Mouse (Mus musculus) heart, embryonic 16.5 days (tissue): ENCODE data around the gene Utp4. TPM values are rescaled to one million over a fixed set of nuclear protein-coding genes. Genes with fewer than 3 reads are reported as not detected.

ENCODE experiments used
- ATAC-seq: fragments of 200-750 bp; cut with Nextera tagmentation; replicated peaks from 2 replicates; pipeline ENCODE4 v1.8.0; 2017; ENCODE audit warnings: moderate number of reproducible peaks; ENCODE audit not compliant: insufficient read depth, low FRiP score; ENCODE audit errors: extremely low read depth
- H3K27ac ChIP-seq: fragments of 300-500 bp; sonication (generic); 2 replicates; pipeline ENCODE4 v1.5.1; 2014; ENCODE audit warnings: mild to moderate bottlenecking, low read length, control low read depth, moderate library complexity
- H3K27me3 ChIP-seq: fragments of 300-500 bp; sonication (generic); 2 replicates; pipeline ENCODE4 v1.6.1; 2014; ENCODE audit warnings: low read length, mixed read lengths; ENCODE audit not compliant: control insufficient read depth, insufficient read depth
- H3K36me3 ChIP-seq: fragments of 300-500 bp; sonication (generic); 2 replicates; pipeline ENCODE4 v1.6.1; 2014; ENCODE audit not compliant: control insufficient read depth, insufficient read depth
- H3K4me1 ChIP-seq: fragments of 300-500 bp; sonication (generic); 2 replicates; pipeline ENCODE4 v1.6.1; 2014; ENCODE audit warnings: low read length, mixed read lengths; ENCODE audit not compliant: control insufficient read depth, insufficient read depth
- H3K4me2 ChIP-seq: fragments of 300-500 bp; sonication (generic); 2 replicates; pipeline ENCODE4 v1.6.1; 2014; ENCODE audit warnings: low read depth, mild to moderate bottlenecking, control low read depth, low read length
- H3K4me3 ChIP-seq: fragments of 300-500 bp; sonication (generic); 2 replicates; pipeline ENCODE4 v1.5.1; 2014; ENCODE audit warnings: mild to moderate bottlenecking, control low read depth, low read length
- H3K9ac ChIP-seq: fragments of 300-500 bp; sonication (generic); 2 replicates; pipeline ENCODE4 v1.6.1; 2014; ENCODE audit warnings: low read length, control low read depth
- H3K9me3 ChIP-seq: fragments of 300-500 bp; sonication (generic); replicated peaks from 2 replicates; pipeline ENCODE4 v1.6.1; 2016; ENCODE audit warnings: low read length; ENCODE audit not compliant: control insufficient read depth
- WGBS: fragments of 180-500 bp; shearing (Covaris S2); extraction: QIAGEN DNeasy Blood & Tissue Kit; methylation state at CpG from one replicate; pipeline ENCODE4 v1.1.7; 2014; 5-methylcytosine and 5-hydroxymethylcytosine counted together
- polyA plus RNA-seq: library from polyadenylated mRNA; unstranded; fragments of >200 nt; fragmentation: Nextera tagmentation; extraction: Ambion mirVana; gene quantifications from 2 replicates; pipeline ENCODE4 v1.2.1, GENCODE M21; 2015

Gene Utp4
- polyA plus RNA-seq, 1 experiment from 2014 or later: 48.1 TPM

- Histone ChIP-seq H3K4me3 (no peak overlapping the region), H3K4me1 (peaks cover 4% of the 10 kb centered on the region; the same call in 1 of the 2 replicates), H3K4me2 (no peak overlapping the region), H3K27me3 (no peaks in the 10 kb centered on the region), H3K27ac (peak overlapping the region; percentile 54; the same call in 1 of the 2 replicates), H3K36me3 (no peaks in the 10 kb centered on the region), H3K9ac (no peak overlapping the region), H3K9me3 (no peaks in the 10 kb centered on the region)
- ATAC-seq: no peak
- WGBS: 81% methylated on average over 3 of the region's 3 CpGs
Measured at GRCm38 (mm10) chr8:106943874-106944418, 50.5 kb downstream of the Utp4 start.

GRCm38 (mm10) chr8:106944756-106945155, 51.3 kb downstream of the Utp4 start:
- WGBS: 56% methylated on average over 3 of the region's 3 CpGs
- peaks cover 4% of the 10 kb centered on the region; the same call in 1 of the 2 replicates for H3K4me1 ChIP-seq
- no peaks in the 10 kb centered on the region for H3K36me3 ChIP-seq
- ATAC-seq: 0 out of 2 replicates have a peak, but pooled peaks have one; percentile 10
- no peaks in the 10 kb centered on the region for H3K27me3 ChIP-seq
- H3K4me2 ChIP-seq: no peak overlapping the region
- peak overlapping the region; percentile 59; the same call in 1 of the 2 replicates for H3K27ac ChIP-seq
- H3K9me3 ChIP-seq: no peaks in the 10 kb centered on the region
- no peak overlapping the region for H3K9ac ChIP-seq
- no peak overlapping the region for H3K4me3 ChIP-seq

GRCm38 (mm10) chr8:106948678-106949243, 55.3 kb downstream of the Utp4 start:
- H3K27ac ChIP-seq: no peak overlapping the region
- no peaks in the 10 kb centered on the region for H3K36me3 ChIP-seq
- H3K4me1 ChIP-seq: peaks cover 4% of the 10 kb centered on the region; the same call in 1 of the 2 replicates
- no peaks in the 10 kb centered on the region for H3K27me3 ChIP-seq
- no peak overlapping the region for H3K4me3 ChIP-seq
- WGBS: 80% methylated on average over 3 of the region's 3 CpGs
- no peak overlapping the region for H3K4me2 ChIP-seq
- H3K9me3 ChIP-seq: no peaks in the 10 kb centered on the region
- no peak overlapping the region for H3K9ac ChIP-seq
- no peak for ATAC-seq

GRCm38 (mm10) chr8:106951707-106952106, 58.3 kb downstream of the Utp4 start:
- Histone ChIP-seq H3K36me3 (no peaks in the 10 kb centered on the region), H3K27ac (no peak overlapping the region), H3K9me3 (no peaks in the 10 kb centered on the region), H3K4me1 (no peaks in the 10 kb centered on the region), H3K9ac (no peak overlapping the region), H3K27me3 (no peaks in the 10 kb centered on the region), H3K4me3 (no peak overlapping the region), H3K4me2 (no peak overlapping the region)
- no peak for ATAC-seq
- 68% methylated on average over 4 of the region's 4 CpGs for WGBS

- ATAC-seq: no peak
- no peak overlapping the region for H3K4me3 ChIP-seq
- 64% methylated on average over 4 of the region's 4 CpGs for WGBS
- no peak overlapping the region for H3K9ac ChIP-seq
- no peaks in the 10 kb centered on the region for H3K9me3 ChIP-seq
- H3K4me2 ChIP-seq: no peak overlapping the region
- no peaks in the 10 kb centered on the region for H3K36me3 ChIP-seq
- no peak overlapping the region for H3K27ac ChIP-seq
- H3K4me1 ChIP-seq: no peaks in the 10 kb centered on the region
- no peaks in the 10 kb centered on the region for H3K27me3 ChIP-seq
Measured at GRCm38 (mm10) chr8:106953571-106953970, 60.1 kb downstream of the Utp4 start.

GRCm38 (mm10) chr8:106957086-106957485, 63.6 kb downstream of the Utp4 start:
- Histone ChIP-seq H3K27me3 (no peaks in the 10 kb centered on the region), H3K4me1 (no peaks in the 10 kb centered on the region), H3K9me3 (no peaks in the 10 kb centered on the region), H3K36me3 (no peaks in the 10 kb centered on the region), H3K4me2 (no peak overlapping the region), H3K4me3 (no peak overlapping the region), H3K27ac (no peak overlapping the region), H3K9ac (no peak overlapping the region)
- ATAC-seq: no peak
- WGBS: 80% methylated on average over 3 of the region's 3 CpGs

GRCm38 (mm10) chr8:106958212-106958611, 64.8 kb downstream of the Utp4 start:
- no peaks in the 10 kb centered on the region for H3K9me3 ChIP-seq
- no peaks in the 10 kb centered on the region for H3K36me3 ChIP-seq
- no peak overlapping the region for H3K4me3 ChIP-seq
- H3K27me3 ChIP-seq: no peaks in the 10 kb centered on the region
- H3K27ac ChIP-seq: no peak overlapping the region; the same call in 1 of the 2 replicates
- no peak for ATAC-seq
- whole genome bisulfite sequencing: 61% methylated on average over 3 of the region's 3 CpGs
- H3K4me2 ChIP-seq: no peak overlapping the region
- peaks cover 3% of the 10 kb centered on the region; the same call in 1 of the 2 replicates for H3K4me1 ChIP-seq
- H3K9ac ChIP-seq: no peak overlapping the region

- H3K4me2 ChIP-seq: no peak overlapping the region
- H3K27ac ChIP-seq: no peak overlapping the region
- H3K27me3 ChIP-seq: no peaks in the 10 kb centered on the region
- H3K4me3 ChIP-seq: no peak overlapping the region
- H3K9me3 ChIP-seq: no peaks in the 10 kb centered on the region
- no peaks in the 10 kb centered on the region for H3K36me3 ChIP-seq
- 86% methylated on average over 2 of the region's 2 CpGs for WGBS
- H3K9ac ChIP-seq: no peak overlapping the region
- ATAC-seq: no peak
- H3K4me1 ChIP-seq: peaks cover 3% of the 10 kb centered on the region; the same call in 1 of the 2 replicates
Measured at GRCm38 (mm10) chr8:106959626-106960025, 66.2 kb downstream of the Utp4 start.

GRCm38 (mm10) chr8:106962322-106962721, 68.9 kb downstream of the Utp4 start:
- 69% methylated on average over 3 of the region's 3 CpGs for WGBS
- H3K36me3 ChIP-seq: no peaks in the 10 kb centered on the region
- no peaks in the 10 kb centered on the region for H3K9me3 ChIP-seq
- H3K4me3 ChIP-seq: no peak overlapping the region
- H3K27ac ChIP-seq: peak overlapping the region; percentile 46
- no peak overlapping the region for H3K9ac ChIP-seq
- H3K4me2 ChIP-seq: no peak overlapping the region
- ATAC-seq: no peak
- no peaks in the 10 kb centered on the region for H3K27me3 ChIP-seq
- peaks cover 3% of the 10 kb centered on the region; the same call in 1 of the 2 replicates for H3K4me1 ChIP-seq
